Mouse (Mus musculus) liver, embryonic 14.5 days (tissue): ENCODE data around the gene Pebp1. TPM values are rescaled to one million over a fixed set of nuclear protein-coding genes. Genes with fewer than 3 reads are reported as not detected.

Source experiments
- ATAC-seq: fragments of 200-750 bp; cut with Nextera tagmentation; 2 replicates; pipeline ENCODE4 v1.8.0; 2017; ENCODE audit warnings: moderate number of reproducible peaks, mild to moderate bottlenecking, moderate library complexity; ENCODE audit not compliant: insufficient read depth
- DNase-seq, 3 experiments: peaks; one replicate each; pipeline ENCODE4 v3.0.0-alpha.2; 2012 to 2013; ENCODE audit warnings: low read depth in 3 of 3, low spot score in 3 of 3
- H3K27ac ChIP-seq: fragments of 300-500 bp; sonication (generic); 2 replicates; pipeline ENCODE4 v1.5.1; 2014; ENCODE audit warnings: moderate library complexity, mild to moderate bottlenecking, control low read depth, inconsistent platforms
- H3K27me3 ChIP-seq: fragments of 300-500 bp; sonication (generic); 2 replicates; pipeline ENCODE4 v1.6.1; 2014; ENCODE audit warnings: mild to moderate bottlenecking, low read length, moderate library complexity; ENCODE audit not compliant: control insufficient read depth, insufficient read depth
- H3K36me3 ChIP-seq: fragments of 300-500 bp; sonication (generic); replicated peaks from 2 replicates; pipeline ENCODE4 v1.6.1; 2014; ENCODE audit warnings: low read depth; ENCODE audit not compliant: control insufficient read depth, insufficient read depth
- H3K4me1 ChIP-seq, 2 experiments: fragments of 200-500 bp in 1 of 2; fragments of 300-500 bp in 1 of 2; sonication (generic) in 1 of 2; replicated peaks; 2 replicates each; pipeline ENCODE4 v1.6.1; 2012 to 2014; ENCODE audit warnings: antibody characterized with exemption in 1 of 2, inconsistent platforms in 1 of 2, low read length in 1 of 2; ENCODE audit not compliant: control insufficient read depth in 2 of 2, insufficient read depth in 2 of 2
- H3K4me2 ChIP-seq: fragments of 300-500 bp; sonication (generic); 2 replicates; pipeline ENCODE4 v1.6.1; 2014; ENCODE audit warnings: low read depth, mild to moderate bottlenecking, control low read depth, moderate library complexity
- H3K4me3 ChIP-seq, 2 experiments: fragments of 200-500 bp in 1 of 2; fragments of 300-500 bp in 1 of 2; sonication (generic) in 1 of 2; 2 replicates each; pipeline ENCODE4 v1.5.1; 2012 to 2014; ENCODE audit warnings: low read depth in 2 of 2, low read length in 2 of 2, mild to moderate bottlenecking in 2 of 2, control low read depth in 1 of 2, inconsistent platforms in 1 of 2, moderate library complexity in 1 of 2; ENCODE audit not compliant: insufficient read depth in 1 of 2
- H3K9ac ChIP-seq: fragments of 300-500 bp; sonication (generic); replicated peaks from 2 replicates; pipeline ENCODE4 v1.6.1; 2014; ENCODE audit warnings: mild to moderate bottlenecking, control low read depth, moderate library complexity
- H3K9me3 ChIP-seq: fragments of 300-500 bp; sonication (generic); 2 replicates; pipeline ENCODE4 v1.6.1; 2016; ENCODE audit warnings: low read length, mixed read lengths; ENCODE audit not compliant: control insufficient read depth
- CTCF ChIP-seq: IDR thresholded peaks from 2 replicates; pipeline ENCODE4 v1.5.1; 2016; ENCODE audit warnings: antibody characterized with exemption, low read depth, control low read depth
- EP300 ChIP-seq: IDR thresholded peaks from 2 replicates; pipeline ENCODE4 v1.6.1; 2016; ENCODE audit warnings: antibody characterized with exemption, low read depth
- WGBS: fragments of 180-500 bp; shearing (Covaris S2); extraction: QIAGEN DNeasy Blood & Tissue Kit; methylation state at CpG from one replicate; pipeline ENCODE4 v1.1.7; 2014; ENCODE audit not compliant: insufficient replicate concordance; 5-methylcytosine and 5-hydroxymethylcytosine counted together
- polyA plus RNA-seq, 2 experiments: library from polyadenylated mRNA; depleted of rRNA in 1 of 2; stranded (reverse) in 1 of 2; unstranded in 1 of 2; fragments of >200 nt; fragmentation: Nextera tagmentation in 1 of 2; extraction: Ambion mirVana in 1 of 2; gene quantifications; 2 replicates each; pipeline versions ENCODE4 v1.2.1 to v1.2.3; 2012 to 2014

The Pebp1 gene
- polyA plus RNA-seq, 2 experiments, result 165 to 194 TPM

DNA sequence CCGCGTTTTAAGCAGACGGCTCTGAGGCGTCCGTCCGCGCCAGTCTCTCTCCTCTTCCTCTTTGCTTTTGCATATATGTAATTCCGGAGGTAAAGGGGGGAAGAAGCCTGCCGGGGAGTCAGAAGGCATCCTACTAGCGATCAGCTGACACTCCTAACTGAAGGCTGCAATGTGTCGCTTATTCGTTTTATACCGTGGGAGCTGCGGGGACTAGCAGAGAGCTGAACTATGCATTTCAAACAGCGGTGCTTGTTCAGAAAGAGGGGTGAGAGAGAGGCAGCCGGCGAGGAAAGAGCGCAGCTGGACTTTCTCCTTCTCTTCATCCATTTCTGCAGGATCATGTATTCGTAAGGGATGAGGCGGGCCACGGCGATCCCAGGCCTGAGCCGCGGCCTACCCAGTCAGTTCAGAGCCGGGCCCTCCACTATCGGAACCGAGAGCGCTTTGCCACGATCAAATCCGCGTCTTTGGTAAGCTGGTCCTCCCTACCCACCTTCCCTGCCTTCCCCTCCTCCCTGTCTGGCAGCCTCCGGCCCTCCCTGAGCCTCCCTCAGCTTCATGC, 46.6 kb downstream of the Pebp1 start:
- TF ChIP-seq EP300, result no peak
- no peak for TF ChIP-seq CTCF
- Histone ChIP-seq H3K36me3 (peaks cover 33% of the 10 kb centered on the region), H3K4me1 (peaks cover 0 to 6% of the 10 kb centered on the region in 2 experiments; a peak in 2 of 4 replicates), H3K27ac (no peak overlapping the region), H3K4me3 (no peak overlapping the region), H3K27me3 (no peaks in the 10 kb centered on the region), H3K9me3 (no peaks in the 10 kb centered on the region), H3K9ac (no peak overlapping the region), H3K4me2 (no peak overlapping the region)
- ATAC-seq (no peak), DNase-seq (no peak)
- 72% methylated on average over 32 of the region's 32 CpGs for WGBS

DNA sequence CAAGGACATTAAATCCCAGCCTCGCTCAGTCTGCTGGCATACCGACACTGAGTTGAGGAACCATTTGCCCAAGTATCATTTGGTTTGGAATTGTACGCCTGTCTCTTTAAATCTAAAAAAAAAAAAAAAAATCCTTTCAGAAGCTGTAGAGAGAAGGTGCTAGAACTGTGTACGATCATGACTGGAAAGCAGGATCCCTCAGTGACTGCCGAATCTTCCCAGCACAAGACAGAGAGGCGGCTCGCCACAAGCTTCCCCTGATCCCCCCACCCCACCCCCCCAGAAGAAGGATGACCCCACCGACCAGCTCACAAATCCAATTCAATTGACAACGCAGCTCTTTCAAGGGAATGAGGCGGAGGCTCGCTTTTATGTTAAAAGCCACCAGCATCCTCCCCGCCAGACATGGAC, 47.1 kb downstream of the Pebp1 start:
- no peaks in the 10 kb centered on the region for H3K27me3 ChIP-seq
- H3K27ac ChIP-seq, result no peak overlapping the region
- peaks cover 37% of the 10 kb centered on the region for H3K36me3 ChIP-seq
- 70% methylated on average over 12 of the region's 12 CpGs for WGBS
- peaks cover 0 to 5% of the 10 kb centered on the region in 2 experiments; a peak in 2 of 4 replicates for H3K4me1 ChIP-seq
- H3K4me2 ChIP-seq, result no peak overlapping the region
- DNase-seq (no peak), ATAC-seq (no peak)
- H3K9ac ChIP-seq, result no peak overlapping the region
- H3K9me3 ChIP-seq, result no peaks in the 10 kb centered on the region
- no peak overlapping the region for H3K4me3 ChIP-seq
- TF ChIP-seq EP300, result no peak
- no peak for TF ChIP-seq CTCF

DNA sequence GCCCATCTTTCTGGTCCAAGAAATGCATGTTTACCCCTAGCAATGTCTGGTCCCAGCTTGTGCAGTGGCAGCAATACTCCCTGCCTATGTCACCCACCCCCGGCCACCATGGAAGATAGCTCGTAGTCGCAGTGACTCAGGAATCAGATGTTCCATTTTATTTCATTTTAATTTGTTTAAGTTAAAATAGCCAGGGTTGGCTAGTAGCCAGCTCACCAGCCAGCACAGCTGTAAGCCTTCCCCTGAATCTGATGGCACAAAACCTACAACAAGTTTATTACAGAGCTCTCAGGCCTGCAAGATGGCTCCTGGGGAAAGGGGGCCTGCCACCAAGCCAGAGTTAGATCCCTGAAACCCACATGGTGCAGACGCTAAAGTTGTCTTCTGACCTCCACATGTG, 48.3 kb downstream of the Pebp1 start:
- TF ChIP-seq EP300 (no peak), CTCF (no peak)
- H3K27me3 ChIP-seq, result no peaks in the 10 kb centered on the region
- H3K4me2 ChIP-seq, result no peak overlapping the region
- no peak overlapping the region for H3K27ac ChIP-seq
- no peaks in the 10 kb centered on the region for H3K4me1 ChIP-seq
- no peaks in the 10 kb centered on the region for H3K9me3 ChIP-seq
- DNase-seq (no peak), ATAC-seq (no peak)
- H3K9ac ChIP-seq, result no peak overlapping the region
- H3K36me3 ChIP-seq, result peaks cover 47% of the 10 kb centered on the region
- WGBS, result 95% methylated on average over 4 of the region's 4 CpGs
- no peak overlapping the region for H3K4me3 ChIP-seq

DNA sequence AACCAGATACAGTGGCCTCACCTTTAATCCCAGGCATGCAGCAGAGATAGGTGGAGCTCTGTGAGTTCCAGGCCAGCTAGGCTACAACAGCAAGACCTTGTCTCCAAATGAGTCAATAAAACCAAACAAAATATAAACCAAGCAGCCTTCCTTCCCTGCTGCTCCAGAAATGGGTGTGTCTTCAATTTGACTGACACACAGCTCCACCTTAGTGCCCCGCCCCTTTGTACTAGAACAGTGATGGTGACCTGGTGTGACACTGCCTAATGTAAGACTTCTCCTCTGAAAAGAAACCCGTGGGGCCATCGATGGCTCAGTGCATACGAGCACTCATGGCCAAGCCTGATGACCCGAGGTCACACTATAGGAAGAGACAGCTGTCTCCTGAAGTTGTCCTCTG, 50.9 kb downstream of the Pebp1 start:
- Histone ChIP-seq H3K36me3 (peaks cover 52% of the 10 kb centered on the region), H3K9ac (no peak overlapping the region), H3K4me1 (no peaks in the 10 kb centered on the region), H3K27me3 (no peaks in the 10 kb centered on the region), H3K4me2 (no peak overlapping the region), H3K4me3 (no peak overlapping the region), H3K27ac (no peak overlapping the region), H3K9me3 (no peaks in the 10 kb centered on the region)
- ATAC-seq (no peak), DNase-seq (no peak)
- TF ChIP-seq CTCF (no peak), EP300 (no peak)
- WGBS, result 80% methylated on average over 5 of the region's 5 CpGs

Other genes with a start within 250 kb of the Pebp1 start
- gene Suds3, start 171.5 kb downstream of the Pebp1 start, polyA plus RNA-seq (2012; rRNA removed), result 16.2 and 22.7 TPM in 2 replicates
- 19.7 and 19.8 TPM in 2 replicates for gene Suds3, start 171.5 kb downstream of the Pebp1 start, polyA plus RNA-seq (2014; fragmentation: Nextera tagmentation; extraction: Ambion mirVana)
- gene Taok3, start 167.5 kb downstream of the Pebp1 start, polyA plus RNA-seq (2012; rRNA removed), result 14.7 and 17.1 TPM in 2 replicates
- gene Taok3, start 167.5 kb downstream of the Pebp1 start, polyA plus RNA-seq (2014; fragmentation: Nextera tagmentation; extraction: Ambion mirVana), result 43.3 and 50.2 TPM in 2 replicates
- gene Vsig10, start 31.5 kb upstream of the Pebp1 start, polyA plus RNA-seq (2012; rRNA removed), result 0.84 and 1.2 TPM in 2 replicates
- 0.60 and 1.5 TPM in 2 replicates for gene Vsig10, start 31.5 kb upstream of the Pebp1 start, polyA plus RNA-seq (2014; fragmentation: Nextera tagmentation; extraction: Ambion mirVana)
- gene Wsb2, start 69.7 kb upstream of the Pebp1 start, polyA plus RNA-seq (2012; rRNA removed), result 13.9 and 14.1 TPM in 2 replicates
- 15.3 and 18.5 TPM in 2 replicates for gene Wsb2, start 69.7 kb upstream of the Pebp1 start, polyA plus RNA-seq (2014; fragmentation: Nextera tagmentation; extraction: Ambion mirVana)
- 17.8 and 24.1 TPM in 2 replicates for gene Rfc5, start 101.4 kb upstream of the Pebp1 start, polyA plus RNA-seq (2012; rRNA removed)
- gene Rfc5, start 101.4 kb upstream of the Pebp1 start, polyA plus RNA-seq (2014; fragmentation: Nextera tagmentation; extraction: Ambion mirVana), result 52.2 and 58.0 TPM in 2 replicates
- gene Ksr2, start 126.4 kb upstream of the Pebp1 start, polyA plus RNA-seq (2012; rRNA removed), result 0.01 and 0.02 TPM in 2 replicates
- 0.04 TPM in 1 of 2 replicates, not detected in the other for gene Ksr2, start 126.4 kb upstream of the Pebp1 start, polyA plus RNA-seq (2014; fragmentation: Nextera tagmentation; extraction: Ambion mirVana)